Mouse (Mus musculus) hindbrain, embryonic 11.5 days (tissue): ENCODE measurements at regions not wholly inside any gene's neighbourhood (a gene's known extent, or its start where the extent isn't known, plus 50 kb on each side); places are given as distances from the start of the nearest gene placed in this dataset.

Experiments
- ATAC-seq: fragments of 200-750 bp; cut with Nextera tagmentation; 2 replicates; pipeline ENCODE4 v1.8.0; 2017; ENCODE audit warnings: mild to moderate bottlenecking, moderate TSS enrichment, moderate library complexity; ENCODE audit not compliant: low FRiP score
- DNase-seq: peaks from one replicate; pipeline ENCODE4 v3.0.0-alpha.2; 2015; ENCODE audit warnings: low spot score
- H3K27ac ChIP-seq: fragments of 300-500 bp; sonication (generic); 2 replicates; pipeline ENCODE4 v1.5.1; 2014; ENCODE audit warnings: mild to moderate bottlenecking, low read depth, low read length
- H3K27me3 ChIP-seq: fragments of 300-500 bp; sonication (generic); 2 replicates; pipeline ENCODE4 v1.6.1; 2014; ENCODE audit warnings: mild to moderate bottlenecking, low read length, moderate library complexity, mixed read lengths; ENCODE audit not compliant: control insufficient read depth, insufficient read depth
- H3K36me3 ChIP-seq: fragments of 300-500 bp; sonication (generic); 2 replicates; pipeline ENCODE4 v1.6.1; 2014; ENCODE audit warnings: mild to moderate bottlenecking, low read length, moderate library complexity, mixed read lengths; ENCODE audit not compliant: control insufficient read depth, insufficient read depth
- H3K4me1 ChIP-seq: fragments of 300-500 bp; sonication (generic); replicated peaks from 2 replicates; pipeline ENCODE4 v1.6.1; 2014; ENCODE audit warnings: low read length, mixed read lengths; ENCODE audit not compliant: control insufficient read depth, insufficient read depth
- H3K4me2 ChIP-seq: fragments of 300-500 bp; sonication (generic); replicated peaks from 2 replicates; pipeline ENCODE4 v1.6.1; 2014; ENCODE audit warnings: mild to moderate bottlenecking, low read depth, low read length
- H3K4me3 ChIP-seq: fragments of 300-500 bp; sonication (generic); 2 replicates; pipeline ENCODE4 v1.5.1; 2014; ENCODE audit warnings: low read depth, low read length
- H3K9ac ChIP-seq: fragments of 300-500 bp; sonication (generic); 2 replicates; pipeline ENCODE4 v1.6.1; 2014; ENCODE audit warnings: low read depth, low read length
- H3K9me3 ChIP-seq: fragments of 300-500 bp; sonication (generic); 2 replicates; pipeline ENCODE4 v1.6.1; 2016; ENCODE audit warnings: low read length; ENCODE audit not compliant: control insufficient read depth
- WGBS: fragments of 180-500 bp; shearing (Covaris S2); extraction: QIAGEN DNeasy Blood & Tissue Kit; methylation state at CpG from one replicate; pipeline ENCODE4 v1.1.7; 2014; 5-methylcytosine and 5-hydroxymethylcytosine counted together

- no peaks in the 10 kb centered on the region for H3K36me3 ChIP-seq
- H3K27me3 ChIP-seq, result no peaks in the 10 kb centered on the region
- no peaks in the 10 kb centered on the region for H3K9me3 ChIP-seq
- DNase-seq, result peak; percentile 53
- H3K9ac ChIP-seq, result no peak overlapping the region
- 50% methylated on average over 1 of the region's 1 CpGs for WGBS
- no peak overlapping the region for H3K4me2 ChIP-seq
- H3K4me1 ChIP-seq, result no peaks in the 10 kb centered on the region
- H3K4me3 ChIP-seq, result no peak overlapping the region
- no peak overlapping the region for H3K27ac ChIP-seq
- ATAC-seq, result no peak
Measured at GRCm38 (mm10) chr6:36004701-36005100, 383.2 kb upstream of the Chrm2 start.

DNA sequence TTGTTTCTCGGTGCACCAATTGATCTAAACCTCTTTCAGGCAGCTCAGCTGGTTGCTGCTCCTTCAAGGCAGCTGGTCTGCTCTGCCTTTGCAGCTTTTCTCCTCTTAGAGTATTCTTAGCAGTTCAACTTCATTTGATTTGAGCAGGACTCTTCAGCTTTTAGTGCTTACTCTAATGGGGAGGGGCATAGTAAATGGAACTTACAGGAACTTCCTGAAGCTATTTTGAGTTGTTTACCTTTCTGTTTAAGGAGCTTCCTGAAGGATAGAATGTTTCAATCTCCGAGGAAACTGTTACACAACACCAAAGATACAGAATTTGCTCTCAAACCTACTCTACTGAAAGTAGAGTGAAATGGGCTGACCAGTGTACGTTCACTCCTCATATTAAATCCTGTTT, 385.8 kb upstream of the Chrm2 start:
- H3K9me3 ChIP-seq, result no peaks in the 10 kb centered on the region
- H3K9ac ChIP-seq, result no peak overlapping the region
- no peak for DNase-seq
- 73% methylated on average over 3 of the region's 3 CpGs for WGBS
- no peak overlapping the region for H3K4me3 ChIP-seq
- no peak for ATAC-seq
- H3K4me2 ChIP-seq, result no peak overlapping the region
- H3K36me3 ChIP-seq, result no peaks in the 10 kb centered on the region
- H3K4me1 ChIP-seq, result no peaks in the 10 kb centered on the region
- H3K27ac ChIP-seq, result no peak overlapping the region
- no peaks in the 10 kb centered on the region for H3K27me3 ChIP-seq

- Histone ChIP-seq H3K9ac (no peak overlapping the region), H3K4me2 (no peak overlapping the region), H3K9me3 (no peaks in the 10 kb centered on the region), H3K27ac (no peak overlapping the region), H3K27me3 (no peaks in the 10 kb centered on the region), H3K4me1 (no peaks in the 10 kb centered on the region), H3K36me3 (no peaks in the 10 kb centered on the region), H3K4me3 (no peak overlapping the region)
- WGBS, result 82% methylated on average over 3 of the region's 3 CpGs
- no peak for ATAC-seq
- no peak for DNase-seq
Measured at GRCm38 (mm10) chr6:35988891-35989290, 399.0 kb upstream of the Chrm2 start.

GRCm38 (mm10) chr6:35940071-35940470, 400.4 kb upstream of the Mtpn start:
- Histone ChIP-seq H3K4me3 (no peak overlapping the region), H3K27ac (no peak overlapping the region), H3K36me3 (no peaks in the 10 kb centered on the region), H3K27me3 (no peaks in the 10 kb centered on the region), H3K4me2 (no peak overlapping the region), H3K4me1 (no peaks in the 10 kb centered on the region), H3K9me3 (no peaks in the 10 kb centered on the region), H3K9ac (no peak overlapping the region)
- no peak for DNase-seq
- ATAC-seq, result no peak
- 95% methylated on average over 1 of the region's 1 CpGs for WGBS

DNA sequence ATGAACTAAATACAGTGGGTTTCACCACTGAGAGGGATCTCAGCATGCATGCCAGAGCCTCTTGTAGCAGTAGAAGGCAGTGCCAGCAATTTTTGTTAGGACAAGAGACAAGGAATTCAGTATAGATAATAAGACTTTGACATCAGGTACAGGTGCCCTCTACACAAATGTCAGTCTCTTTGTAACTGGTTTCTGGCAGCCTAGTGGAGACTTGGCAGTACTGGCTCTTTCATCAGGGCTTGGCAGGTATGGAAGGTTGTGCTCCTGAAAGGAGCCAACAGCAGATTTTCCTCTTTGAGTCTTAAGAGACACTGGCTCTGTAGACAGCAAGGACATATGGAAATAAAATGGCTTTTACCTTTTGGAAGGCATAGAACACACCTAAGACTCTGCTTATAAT, 384.5 kb upstream of the Mtpn start:
- Histone ChIP-seq H3K4me1 (no peaks in the 10 kb centered on the region), H3K9me3 (no peaks in the 10 kb centered on the region), H3K4me3 (no peak overlapping the region), H3K4me2 (no peak overlapping the region), H3K9ac (no peak overlapping the region), H3K27me3 (no peaks in the 10 kb centered on the region), H3K27ac (no peak overlapping the region), H3K36me3 (no peaks in the 10 kb centered on the region)
- DNase-seq, result no peak
- ATAC-seq, result no peak

- no peak for ATAC-seq
- Histone ChIP-seq H3K36me3 (no peaks in the 10 kb centered on the region), H3K4me1 (no peaks in the 10 kb centered on the region), H3K9ac (no peak overlapping the region), H3K4me3 (no peak overlapping the region), H3K9me3 (no peaks in the 10 kb centered on the region), H3K27ac (no peak overlapping the region), H3K27me3 (no peaks in the 10 kb centered on the region), H3K4me2 (no peak overlapping the region)
- WGBS, result 62% methylated on average over 2 of the region's 2 CpGs
- DNase-seq, result no peak
Measured at GRCm38 (mm10) chr6:35897990-35898389, 358.3 kb upstream of the Mtpn start.

DNA sequence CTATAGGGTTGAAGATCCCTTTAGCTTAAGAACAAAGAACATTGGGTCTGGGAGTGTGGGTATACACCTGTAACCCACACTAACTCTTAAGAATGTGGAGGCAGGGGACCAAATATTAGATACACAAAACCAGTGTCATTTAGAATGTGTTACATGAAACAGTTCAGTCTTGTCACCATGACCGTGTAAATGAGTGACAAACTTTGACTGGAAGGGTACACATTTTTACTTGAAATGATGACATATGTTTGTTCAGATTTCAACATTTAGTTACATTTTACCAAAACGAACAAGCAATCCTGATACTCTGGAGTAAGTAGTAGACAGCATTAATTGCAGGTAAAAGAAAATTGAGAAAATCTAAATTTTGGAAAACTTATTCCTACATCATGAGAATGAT, 356.0 kb upstream of the Mtpn start:
- no peak overlapping the region for H3K4me3 ChIP-seq
- no peak overlapping the region for H3K9ac ChIP-seq
- H3K4me1 ChIP-seq, result no peaks in the 10 kb centered on the region
- H3K27me3 ChIP-seq, result no peaks in the 10 kb centered on the region
- 89% methylated on average over 2 of the region's 2 CpGs for WGBS
- no peak for ATAC-seq
- no peaks in the 10 kb centered on the region for H3K9me3 ChIP-seq
- H3K4me2 ChIP-seq, result no peak overlapping the region
- no peak for DNase-seq
- H3K27ac ChIP-seq, result no peak overlapping the region
- no peaks in the 10 kb centered on the region for H3K36me3 ChIP-seq

DNA sequence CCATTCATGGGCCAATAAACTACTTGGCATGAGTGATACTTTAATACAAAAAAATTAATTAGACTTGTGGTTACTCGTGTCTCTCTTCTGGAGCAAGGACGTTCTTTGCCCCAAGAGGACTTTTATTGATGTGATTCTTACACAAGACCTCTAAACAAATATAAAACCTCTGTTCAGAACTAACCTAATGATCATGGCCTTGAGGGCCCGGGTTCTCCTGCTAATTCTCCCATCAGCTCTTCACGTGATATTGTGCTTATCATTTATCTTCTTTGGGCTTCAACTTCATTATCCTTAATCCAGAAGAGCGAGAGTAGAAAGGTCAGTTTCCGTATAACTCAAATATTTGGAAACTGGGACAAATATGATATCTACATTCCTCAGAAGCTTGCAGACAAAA, 335.0 kb upstream of the Mtpn start:
- WGBS, result 87% methylated on average over 6 of the region's 6 CpGs
- DNase-seq (no peak), ATAC-seq (no peak)
- Histone ChIP-seq H3K4me1 (no peaks in the 10 kb centered on the region), H3K4me2 (no peak overlapping the region), H3K9ac (no peak overlapping the region), H3K9me3 (no peaks in the 10 kb centered on the region), H3K4me3 (no peak overlapping the region), H3K27ac (no peak overlapping the region), H3K27me3 (no peaks in the 10 kb centered on the region), H3K36me3 (no peaks in the 10 kb centered on the region)

GRCm38 (mm10) chr6:35871388-35871787, 331.7 kb upstream of the Mtpn start:
- no peaks in the 10 kb centered on the region for H3K27me3 ChIP-seq
- no peak overlapping the region for H3K4me3 ChIP-seq
- DNase-seq (no peak), ATAC-seq (no peak)
- no peak overlapping the region for H3K27ac ChIP-seq
- no peaks in the 10 kb centered on the region for H3K36me3 ChIP-seq
- 72% methylated on average over 7 of the region's 7 CpGs for WGBS
- H3K9ac ChIP-seq, result no peak overlapping the region
- no peak overlapping the region for H3K4me2 ChIP-seq
- H3K9me3 ChIP-seq, result no peaks in the 10 kb centered on the region
- H3K4me1 ChIP-seq, result no peaks in the 10 kb centered on the region
